Mouse (Mus musculus): Measurements from ENCODE around the gene Msh4. TPM values are rescaled to one million over a fixed set of nuclear protein-coding genes. Genes with fewer than 3 reads are reported as not detected.
A peak's percentile ranks its signal among the peaks of the same experiment; 100 is the strongest.

Msh4 gene
- polyA plus RNA-seq, 1 experiment: 0.04 TPM

DNA sequence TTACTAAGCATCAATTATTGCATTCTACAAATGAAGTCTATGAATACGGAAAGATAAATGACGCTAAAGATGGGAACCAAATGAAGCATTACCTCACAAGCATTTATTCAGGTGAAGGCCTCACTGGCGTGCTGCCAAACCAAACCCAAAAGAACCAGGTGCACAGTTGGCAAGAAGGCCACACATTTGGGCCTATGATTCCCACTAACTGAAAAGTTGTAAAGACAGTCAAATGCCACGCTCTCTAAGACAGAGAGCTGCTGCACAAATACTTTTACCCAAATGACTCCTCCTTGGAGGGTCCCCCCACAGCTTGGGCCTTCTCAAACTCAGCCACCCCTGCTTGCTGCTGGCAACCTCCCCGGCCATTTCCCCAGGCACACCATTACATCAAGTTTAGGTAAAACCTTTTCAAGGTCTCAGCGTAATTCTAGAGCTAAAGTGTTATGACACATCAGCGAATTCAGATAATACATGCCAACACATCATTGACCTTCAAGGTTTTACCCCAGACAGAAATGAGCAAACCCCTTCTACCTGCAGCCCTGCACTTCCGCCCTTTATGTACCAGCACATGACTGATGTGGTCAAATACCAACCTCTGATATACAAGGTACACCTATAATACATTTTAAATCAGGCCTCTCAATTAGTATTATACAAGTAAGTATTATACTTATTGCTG lies 5.4 kb upstream of the Msh4 start:
- Histone ChIP-seq H3K27ac (ENCODE audit: insufficient read depth, low read length) (no peak overlapping the region), H3K4me1 (ENCODE audit: control insufficient read depth, insufficient read depth, insufficient read length) (peaks cover 2% of the 10 kb centered on the region), H3K36me3 (ENCODE audit: control insufficient read depth, insufficient read depth, low read length) (peaks cover 33% of the 10 kb centered on the region), H3K27me3 (ENCODE audit: control insufficient read depth, insufficient read depth, low read length) (no peaks in the 10 kb centered on the region), H3K4me3 (ENCODE audit: extremely low read depth, insufficient read depth, insufficient read length) (peak overlapping the region; percentile 95)
- no peak for TF ChIP-seq CTCF (IDR thresholded peaks at IDR 0.05; ENCODE audit: extremely low read depth, insufficient read depth, insufficient read length, insufficient replicate concordance)
- TF ChIP-seq POLR2A (IDR thresholded peaks at IDR 0.05; ENCODE audit: low read depth, low read length): no peak
- no peak for DNase-seq (ENCODE audit: low read depth in 1 of 2, low spot score in 2 of 2)
- WGBS: 58% methylated on average over 8 of the region's 8 CpGs

DNA sequence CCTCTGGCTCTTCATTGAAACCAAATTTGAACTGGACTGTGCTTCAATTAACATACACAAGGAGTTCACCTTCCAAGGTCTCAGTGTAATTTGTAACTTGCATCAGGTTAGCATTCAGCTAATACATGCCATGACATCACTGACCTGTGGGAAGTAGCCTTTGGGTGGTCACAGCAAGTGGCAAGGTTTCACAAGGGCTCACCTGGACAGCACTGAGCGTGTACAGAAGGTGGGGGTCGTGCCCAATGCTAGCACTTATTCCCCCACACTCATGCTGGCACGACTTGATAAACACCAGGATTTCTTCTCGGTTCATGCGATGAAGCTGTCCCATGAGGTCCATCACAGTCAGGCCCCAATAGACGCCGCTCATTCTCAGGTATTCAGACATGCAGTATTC lies 4.6 kb upstream of the Msh4 start:
- peaks cover 2% of the 10 kb centered on the region for H3K4me1 ChIP-seq (ENCODE audit: control insufficient read depth, insufficient read depth, insufficient read length)
- 81% methylated on average over 7 of the region's 7 CpGs for WGBS
- H3K36me3 ChIP-seq (ENCODE audit: control insufficient read depth, insufficient read depth, low read length): peaks cover 41% of the 10 kb centered on the region
- no peak overlapping the region for H3K4me3 ChIP-seq (ENCODE audit: extremely low read depth, insufficient read depth, insufficient read length)
- no peak overlapping the region for H3K27ac ChIP-seq (ENCODE audit: insufficient read depth, low read length)
- no peaks in the 10 kb centered on the region for H3K27me3 ChIP-seq (ENCODE audit: control insufficient read depth, insufficient read depth, low read length)
- TF ChIP-seq POLR2A (IDR thresholded peaks at IDR 0.05; ENCODE audit: low read depth, low read length) (no peak), CTCF (IDR thresholded peaks at IDR 0.05; ENCODE audit: extremely low read depth, insufficient read depth, insufficient read length, insufficient replicate concordance) (no peak)
- DNase-seq (ENCODE audit: low read depth in 1 of 2, low spot score in 2 of 2): no peak

DNA sequence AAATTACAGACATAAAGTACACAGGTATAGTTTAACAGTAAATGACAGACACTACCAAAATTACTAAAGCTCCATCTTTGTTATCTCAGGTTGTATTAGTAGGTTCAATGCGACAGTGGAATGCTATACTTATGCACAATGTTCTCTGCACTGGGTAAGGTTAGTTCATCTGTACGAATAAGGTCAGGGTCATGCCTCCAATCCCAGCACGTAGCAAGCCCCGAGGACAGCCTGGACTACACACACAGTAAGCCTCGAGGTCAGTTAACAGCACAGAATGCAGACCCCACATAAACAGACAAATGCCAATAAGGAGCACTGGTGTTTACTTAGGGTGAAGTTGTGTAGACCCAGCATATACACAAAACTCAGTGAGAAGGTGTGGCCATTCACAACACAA lies 3.0 kb upstream of the Msh4 start:
- no peak for DNase-seq (ENCODE audit: low read depth in 1 of 2, low spot score in 2 of 2)
- Histone ChIP-seq H3K4me1 (ENCODE audit: control insufficient read depth, insufficient read depth, insufficient read length) (peaks cover 2% of the 10 kb centered on the region), H3K27me3 (ENCODE audit: control insufficient read depth, insufficient read depth, low read length) (no peaks in the 10 kb centered on the region), H3K27ac (ENCODE audit: insufficient read depth, low read length) (no peak overlapping the region), H3K4me3 (ENCODE audit: extremely low read depth, insufficient read depth, insufficient read length) (no peak overlapping the region), H3K36me3 (ENCODE audit: control insufficient read depth, insufficient read depth, low read length) (peaks cover 47% of the 10 kb centered on the region)
- 89% methylated on average over 5 of the region's 5 CpGs for WGBS
- TF ChIP-seq POLR2A (IDR thresholded peaks at IDR 0.05; ENCODE audit: low read depth, low read length): no peak
- TF ChIP-seq CTCF (IDR thresholded peaks at IDR 0.05; ENCODE audit: extremely low read depth, insufficient read depth, insufficient read length, insufficient replicate concordance): no peak

DNA sequence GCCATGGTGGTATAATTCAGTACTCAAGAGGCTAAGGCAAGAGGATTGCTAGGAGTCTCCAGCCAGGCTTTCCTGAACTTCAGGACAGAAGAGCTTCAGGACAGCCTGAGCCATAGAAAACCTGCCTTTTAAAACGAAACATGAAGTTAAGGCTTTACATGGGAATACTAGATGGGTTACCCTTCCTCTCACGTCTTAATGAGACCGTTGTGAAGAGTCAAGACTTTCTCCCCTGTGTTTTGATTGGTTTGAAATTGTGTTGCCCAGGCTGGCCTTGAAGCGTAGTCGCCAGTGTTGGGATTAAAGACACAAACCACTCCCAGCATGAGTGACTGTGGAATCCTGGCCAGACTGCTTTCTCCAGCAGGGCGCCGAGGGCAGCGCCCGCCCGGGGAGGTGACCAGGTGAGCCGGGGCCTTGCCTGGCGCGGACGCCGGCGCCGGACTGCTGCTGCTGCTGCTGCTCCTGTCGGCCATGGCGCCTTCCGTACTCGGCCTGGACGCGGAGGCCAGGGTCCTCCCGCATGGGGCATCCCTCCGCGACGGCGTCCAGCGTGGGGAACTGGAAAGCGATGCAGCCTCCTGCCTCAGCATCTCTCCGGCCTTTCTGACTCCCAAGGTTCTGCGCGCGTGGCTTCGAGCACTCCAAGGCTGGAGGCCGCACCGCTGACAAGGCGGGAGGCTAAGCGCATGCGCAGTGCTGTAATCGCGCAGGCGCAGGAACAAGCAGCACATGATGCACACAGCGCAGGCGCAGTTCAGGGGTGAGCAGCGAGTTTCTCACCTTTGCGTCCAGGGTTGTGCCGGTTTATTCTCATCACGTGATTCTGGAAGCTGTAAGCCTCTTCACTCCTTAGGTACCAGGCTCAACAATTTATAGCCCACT lies 445 bp downstream of the Msh4 start:
- Histone ChIP-seq H3K4me1 (ENCODE audit: control insufficient read depth, insufficient read depth, insufficient read length) (no peaks in the 10 kb centered on the region; the same call in 1 of the 2 replicates), H3K27ac (ENCODE audit: insufficient read depth, low read length) (no peak overlapping the region), H3K27me3 (ENCODE audit: control insufficient read depth, insufficient read depth, low read length) (no peaks in the 10 kb centered on the region), H3K36me3 (ENCODE audit: control insufficient read depth, insufficient read depth, low read length) (peaks cover 44% of the 10 kb centered on the region), H3K4me3 (ENCODE audit: extremely low read depth, insufficient read depth, insufficient read length) (no peak overlapping the region)
- WGBS: 95% methylated on average over 49 of the region's 49 CpGs
- TF ChIP-seq POLR2A (IDR thresholded peaks at IDR 0.05; ENCODE audit: low read depth, low read length): no peak
- no peak for TF ChIP-seq CTCF (IDR thresholded peaks at IDR 0.05; ENCODE audit: extremely low read depth, insufficient read depth, insufficient read length, insufficient replicate concordance)
- no peak for DNase-seq (ENCODE audit: low read depth in 1 of 2, low spot score in 2 of 2)

DNA sequence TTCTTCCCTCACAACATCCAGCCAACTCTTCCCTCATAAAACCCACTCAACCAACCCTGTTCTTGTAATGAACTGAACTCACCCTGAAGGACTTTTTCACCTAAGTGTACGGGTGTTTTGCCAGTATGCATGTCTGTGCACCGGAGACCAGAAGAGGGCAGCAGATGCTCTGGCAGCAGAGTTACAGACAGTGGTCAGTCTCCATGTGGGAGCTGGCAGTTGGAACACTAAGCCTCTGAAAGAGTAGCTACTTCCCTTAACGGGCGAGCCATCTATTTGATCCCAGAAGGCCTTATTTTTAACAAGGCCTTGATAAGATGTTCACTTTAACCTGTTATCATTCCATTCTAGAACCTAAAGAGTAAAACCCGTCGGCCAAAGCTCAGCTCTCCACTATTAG lies 1.4 kb downstream of the Msh4 start:
- H3K27me3 ChIP-seq (ENCODE audit: control insufficient read depth, insufficient read depth, low read length): no peaks in the 10 kb centered on the region
- TF ChIP-seq POLR2A (IDR thresholded peaks at IDR 0.05; ENCODE audit: low read depth, low read length): no peak
- peak; percentile 41; the same call in 1 of the 2 replicates for TF ChIP-seq CTCF (IDR thresholded peaks at IDR 0.05; ENCODE audit: extremely low read depth, insufficient read depth, insufficient read length, insufficient replicate concordance)
- no peak overlapping the region for H3K4me3 ChIP-seq (ENCODE audit: extremely low read depth, insufficient read depth, insufficient read length)
- H3K4me1 ChIP-seq (ENCODE audit: control insufficient read depth, insufficient read depth, insufficient read length): no peaks in the 10 kb centered on the region; the same call in 1 of the 2 replicates
- H3K27ac ChIP-seq (ENCODE audit: insufficient read depth, low read length): no peak overlapping the region
- peaks cover 36% of the 10 kb centered on the region for H3K36me3 ChIP-seq (ENCODE audit: control insufficient read depth, insufficient read depth, low read length)
- DNase-seq (ENCODE audit: low read depth in 1 of 2, low spot score in 2 of 2): no peak
- WGBS: 69% methylated on average over 6 of the region's 6 CpGs

DNA sequence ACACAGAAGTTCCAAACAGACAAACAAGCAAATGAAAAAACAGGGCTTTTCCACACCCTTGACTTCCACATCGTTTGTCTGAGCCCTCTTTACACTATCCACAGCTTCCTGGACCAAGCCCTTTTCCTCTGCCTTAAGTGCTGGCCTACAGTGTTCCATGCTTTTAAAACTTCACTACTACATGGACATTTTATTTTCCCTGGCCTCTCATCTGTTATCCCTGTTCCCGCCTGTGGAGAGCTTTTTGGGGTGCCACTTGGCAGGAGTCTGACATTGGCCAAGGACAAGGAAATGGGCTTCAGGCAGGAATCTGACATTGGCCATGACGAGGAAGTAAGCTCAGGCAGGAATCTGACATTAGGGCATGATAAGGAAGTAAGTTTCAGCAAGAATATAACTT lies 3.3 kb downstream of the Msh4 start:
- TF ChIP-seq CTCF (IDR thresholded peaks at IDR 0.05; ENCODE audit: extremely low read depth, insufficient read depth, insufficient read length, insufficient replicate concordance): no peak
- no peak for TF ChIP-seq POLR2A (IDR thresholded peaks at IDR 0.05; ENCODE audit: low read depth, low read length)
- peaks cover 24% of the 10 kb centered on the region for H3K36me3 ChIP-seq (ENCODE audit: control insufficient read depth, insufficient read depth, low read length)
- WGBS: 56% methylated on average over 3 of the region's 3 CpGs
- H3K27ac ChIP-seq (ENCODE audit: insufficient read depth, low read length): no peak overlapping the region
- no peak overlapping the region for H3K4me3 ChIP-seq (ENCODE audit: extremely low read depth, insufficient read depth, insufficient read length)
- H3K27me3 ChIP-seq (ENCODE audit: control insufficient read depth, insufficient read depth, low read length): no peaks in the 10 kb centered on the region
- H3K4me1 ChIP-seq (ENCODE audit: control insufficient read depth, insufficient read depth, insufficient read length): no peaks in the 10 kb centered on the region; the same call in 1 of the 2 replicates
- no peak for DNase-seq (ENCODE audit: low read depth in 1 of 2, low spot score in 2 of 2)
